Mouse (Mus musculus): ENCODE measurements around the gene Dexi. TPM values are rescaled to one million over a fixed set of nuclear protein-coding genes. Genes with fewer than 3 reads are reported as not detected.

The Dexi gene
- polyA plus RNA-seq, 1 experiment, result 28.4 TPM

- WGBS, result 52% methylated on average over 6 of the region's 6 CpGs
These were observed 34.2 kb downstream of the Dexi start for GRCm38 (mm10) chr16:10508691-10509090.

DNA sequence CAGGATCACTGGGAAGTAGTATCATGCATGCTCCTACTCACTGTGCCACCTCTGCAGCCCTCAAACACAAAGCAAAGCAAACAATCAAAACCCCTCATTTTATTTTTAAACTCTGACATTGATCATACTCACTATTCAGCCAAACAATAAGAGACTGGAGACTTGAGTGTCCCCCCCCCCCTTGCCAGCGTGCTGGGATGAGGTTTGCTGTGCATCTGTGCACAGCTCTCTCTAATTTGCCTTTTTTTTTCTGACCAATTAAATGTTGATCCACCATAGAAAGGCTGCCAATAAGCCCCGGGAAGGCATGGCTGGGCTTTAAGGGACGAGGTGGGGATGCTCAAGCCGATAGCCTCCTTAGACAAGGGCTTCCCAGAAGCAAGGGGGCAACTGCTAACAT, 35.4 kb downstream of the Dexi start:
- WGBS, result 66% methylated on average over 4 of the region's 4 CpGs
- DNase-seq (ENCODE audit: low read depth, low spot score), result no peak

More at GRCm38 (mm10) chr16:10508691-10509090, 34.2 kb downstream of the Dexi start:
- no peak for DNase-seq (ENCODE audit: low read depth, low spot score)

- 52% methylated on average over 2 of the region's 2 CpGs for WGBS
- no peak for DNase-seq (ENCODE audit: low read depth, low spot score)
These were observed 39.8 kb downstream of the Dexi start for GRCm38 (mm10) chr16:10503058-10503457.

DNA sequence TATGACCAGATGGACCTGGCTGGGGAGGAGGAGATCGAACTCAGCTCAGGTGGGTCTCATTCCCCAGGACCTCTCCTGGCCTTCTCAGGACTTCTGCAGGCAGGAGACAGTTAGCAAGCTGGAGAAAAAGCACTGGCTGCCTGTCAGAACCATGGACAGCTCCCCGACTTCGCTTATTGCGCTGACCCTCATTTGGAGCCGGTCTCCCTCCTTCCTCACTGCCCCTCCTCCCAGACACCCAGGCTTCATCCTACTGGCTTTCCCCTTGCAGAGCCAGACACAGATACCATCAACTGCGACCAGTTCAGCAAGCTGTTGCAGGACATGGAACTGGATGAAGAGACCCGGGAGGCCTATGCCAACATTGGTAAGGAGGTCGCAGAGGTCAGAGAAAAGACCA, 41.0 kb downstream of the Dexi start:
- 19% methylated on average over 8 of the region's 8 CpGs for WGBS
- DNase-seq (ENCODE audit: low read depth, low spot score), result no peak

DNA sequence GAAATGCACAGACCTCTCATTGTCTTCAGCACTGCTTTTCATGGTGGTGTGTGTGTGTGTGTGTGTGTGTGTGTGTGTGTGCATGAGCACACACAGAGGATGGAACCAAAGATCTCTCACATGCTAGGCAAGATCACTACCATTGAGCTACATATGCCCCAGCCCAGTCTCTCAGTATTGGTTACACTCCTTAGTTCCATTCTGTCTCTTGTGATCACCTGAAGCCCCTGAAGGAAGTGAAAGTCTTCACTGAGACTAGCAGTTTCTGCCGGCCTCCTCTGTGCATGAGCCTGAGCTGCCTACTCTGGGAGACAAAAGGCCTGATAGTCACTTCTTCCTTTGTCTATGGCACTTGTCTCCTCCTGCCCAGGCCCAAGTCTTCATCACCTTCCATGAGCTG, 43.7 kb downstream of the Dexi start:
- no peak for DNase-seq (ENCODE audit: low read depth, low spot score)
- 43% methylated on average over 1 of the region's 1 CpGs for WGBS

- WGBS, result 43% methylated on average over 5 of the region's 5 CpGs
- DNase-seq (ENCODE audit: low read depth, low spot score), result no peak
These were observed 44.7 kb downstream of the Dexi start for GRCm38 (mm10) chr16:10498096-10498602.

DNA sequence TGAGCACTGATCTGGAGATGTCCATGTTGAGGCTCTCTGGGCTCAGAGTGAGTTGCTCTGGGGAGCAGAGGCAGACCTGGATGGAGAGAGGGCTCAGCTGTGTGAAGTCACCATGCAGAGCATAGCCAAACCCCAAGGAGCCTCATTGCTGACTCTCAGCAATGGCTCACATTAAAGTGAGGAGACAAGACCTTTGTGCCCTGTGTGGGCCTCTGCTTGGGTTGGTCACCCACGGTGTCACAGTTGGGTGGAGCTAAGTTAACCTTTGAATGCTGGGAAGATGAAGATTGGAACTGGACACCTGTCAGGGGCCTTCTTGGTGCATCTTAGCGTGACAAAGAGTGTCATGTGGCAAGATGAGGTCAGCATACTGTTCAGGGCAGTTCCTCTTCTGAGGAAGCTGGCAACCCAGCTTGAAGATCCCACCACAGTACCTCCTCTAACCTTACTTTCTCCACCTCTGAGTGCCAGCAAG, 47.0 kb downstream of the Dexi start:
- 57% methylated on average over 2 of the region's 2 CpGs for WGBS
- no peak for DNase-seq (ENCODE audit: low read depth, low spot score)

DNA sequence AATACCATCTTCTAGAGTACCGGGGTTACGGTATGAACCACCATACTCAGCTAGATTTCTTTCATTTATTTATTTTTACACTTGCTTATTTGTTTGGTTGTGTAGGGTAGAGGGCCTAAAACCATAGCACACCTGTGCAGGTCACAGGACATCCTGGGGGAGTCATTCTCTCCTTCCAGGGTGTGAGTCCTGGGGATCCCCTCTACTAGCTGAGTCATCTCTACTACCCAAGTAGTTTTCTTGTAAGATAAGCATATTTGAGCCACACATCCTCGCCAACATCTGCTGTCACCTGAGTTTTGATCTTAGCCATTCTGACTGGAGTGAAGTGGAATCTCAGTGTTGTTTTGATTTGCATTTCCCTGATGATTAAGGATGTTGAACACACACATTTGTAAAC, 50.3 kb downstream of the Dexi start:
- no peak for DNase-seq (ENCODE audit: low read depth, low spot score)
- WGBS, result 84% methylated on average over 3 of the region's 3 CpGs

- WGBS, result 81% methylated on average over 4 of the region's 4 CpGs
- no peak for DNase-seq (ENCODE audit: low read depth, low spot score)
These were observed 51.1 kb downstream of the Dexi start for GRCm38 (mm10) chr16:10491716-10492115.

GRCm38 (mm10) chr16:10490503-10491150, 52.2 kb downstream of the Dexi start:
- WGBS, result 81% methylated on average over 18 of the region's 18 CpGs
- no peak for DNase-seq (ENCODE audit: low read depth, low spot score)

DNA sequence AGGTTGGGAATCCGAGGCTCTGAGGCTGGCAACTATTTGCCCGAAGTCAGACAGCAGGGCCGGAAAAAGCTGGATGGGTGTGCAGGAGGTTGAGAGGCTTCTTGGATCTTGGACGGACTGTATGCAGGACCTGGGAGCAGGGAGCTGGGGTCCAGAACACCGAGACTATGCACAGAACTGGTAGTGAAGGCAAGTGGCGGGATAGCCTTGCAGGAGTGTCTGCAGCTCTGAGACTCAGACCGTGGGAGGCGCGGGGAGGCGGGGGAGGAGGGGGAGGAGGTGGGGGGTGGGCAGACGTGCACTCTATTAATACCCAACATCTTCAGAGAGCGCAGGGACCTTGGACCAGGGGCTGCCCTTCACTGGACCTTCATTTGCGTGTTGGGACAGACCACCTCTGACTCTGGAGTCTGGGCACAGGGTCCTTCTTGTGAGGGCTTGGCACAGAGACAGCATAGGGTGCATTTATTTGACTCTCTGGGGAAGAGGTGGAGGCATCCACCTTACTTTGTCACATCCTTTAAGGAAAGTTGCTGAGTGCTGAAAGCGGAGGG, 52.9 kb downstream of the Dexi start:
- WGBS, result 20% methylated on average over 13 of the region's 14 CpGs
- no peak for DNase-seq (ENCODE audit: low read depth, low spot score)

GRCm38 (mm10) chr16:10489483-10489882, 53.4 kb downstream of the Dexi start:
- no peak for DNase-seq (ENCODE audit: low read depth, low spot score)
- WGBS, result 3% methylated on average over 9 of the region's 9 CpGs

DNA sequence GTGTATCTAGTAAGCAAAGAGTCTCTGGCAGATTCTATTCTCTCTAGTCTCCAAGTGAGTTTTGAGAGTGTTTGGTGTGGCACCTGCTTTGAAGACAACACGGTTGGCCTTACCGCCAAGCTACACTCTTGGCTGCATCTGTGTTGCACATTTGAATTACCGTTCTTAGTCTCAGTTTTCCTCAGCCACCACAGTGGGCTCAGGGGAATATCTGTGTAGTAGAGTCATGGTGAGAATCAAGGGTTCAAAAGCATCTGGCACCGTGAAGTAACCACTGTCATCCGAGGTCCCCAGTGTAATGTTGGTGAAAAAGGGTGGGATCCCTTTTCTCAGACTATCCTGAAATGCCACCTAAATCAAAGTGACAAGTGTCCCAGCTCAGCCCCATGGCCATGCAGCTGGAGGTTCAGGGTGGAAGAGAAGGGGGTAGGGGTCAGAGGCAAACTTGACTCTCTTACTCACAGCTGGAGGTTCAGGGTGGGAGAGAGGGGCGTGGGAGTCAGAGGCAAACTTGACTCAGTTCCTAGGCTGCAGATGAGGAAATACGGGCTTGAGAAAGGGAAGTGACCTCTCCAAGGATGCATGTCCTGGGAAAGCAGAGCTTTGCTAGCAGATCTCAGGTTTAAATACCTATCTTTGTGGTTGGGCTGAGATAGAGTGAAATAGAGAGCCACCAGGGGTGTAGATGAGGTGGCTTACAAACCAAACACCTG, 53.9 kb downstream of the Dexi start:
- DNase-seq (ENCODE audit: low read depth, low spot score), result no peak
- WGBS, result 73% methylated on average over 7 of the region's 7 CpGs

DNA sequence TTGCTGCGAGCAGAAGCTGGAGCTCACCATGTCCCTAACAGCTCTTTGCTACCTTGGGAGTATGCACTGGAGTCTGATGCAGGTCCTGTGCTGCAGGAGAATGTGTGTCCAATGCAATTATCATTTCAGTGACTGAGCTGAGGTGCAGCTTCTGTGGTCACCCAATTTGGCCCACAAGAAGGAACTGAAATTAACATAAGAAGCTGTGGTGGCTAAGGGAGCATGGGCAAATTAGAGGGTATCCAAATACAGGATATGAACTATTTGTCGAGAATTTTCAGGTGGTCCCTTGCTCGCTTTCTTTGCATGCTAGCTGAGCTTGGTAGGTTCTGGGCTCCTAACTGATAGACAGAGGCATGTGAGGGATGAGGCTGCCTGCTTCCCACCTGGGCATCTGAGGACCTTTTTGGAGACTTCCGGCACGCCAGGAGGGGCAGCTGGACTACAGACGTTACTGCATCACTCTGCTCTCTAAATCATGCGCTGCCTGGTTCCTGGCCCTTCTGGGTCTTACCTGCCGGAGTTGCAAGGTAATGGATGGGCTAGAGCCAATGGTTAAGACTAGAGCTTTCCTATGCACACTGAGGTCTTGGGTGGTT, 54.9 kb downstream of the Dexi start:
- no peak for DNase-seq (ENCODE audit: low read depth, low spot score)
- 82% methylated on average over 8 of the region's 8 CpGs for WGBS

GRCm38 (mm10) chr16:10486993-10487392, 55.9 kb downstream of the Dexi start:
- no peak for DNase-seq (ENCODE audit: low read depth, low spot score)
- WGBS, result 64% methylated on average over 3 of the region's 3 CpGs

- 62% methylated on average over 4 of the region's 4 CpGs for WGBS
- no peak for DNase-seq (ENCODE audit: low read depth, low spot score)
These were observed 60.5 kb downstream of the Dexi start for GRCm38 (mm10) chr16:10482343-10482742.

GRCm38 (mm10) chr16:10479857-10480256, 63.0 kb downstream of the Dexi start, which contains the start of gene Ciita:
Gene Ciita, plus strand, starts transcription at chr16:10480059.
- no peak for DNase-seq (ENCODE audit: low read depth, low spot score)
- WGBS, result 75% methylated on average over 5 of the region's 5 CpGs

DNA sequence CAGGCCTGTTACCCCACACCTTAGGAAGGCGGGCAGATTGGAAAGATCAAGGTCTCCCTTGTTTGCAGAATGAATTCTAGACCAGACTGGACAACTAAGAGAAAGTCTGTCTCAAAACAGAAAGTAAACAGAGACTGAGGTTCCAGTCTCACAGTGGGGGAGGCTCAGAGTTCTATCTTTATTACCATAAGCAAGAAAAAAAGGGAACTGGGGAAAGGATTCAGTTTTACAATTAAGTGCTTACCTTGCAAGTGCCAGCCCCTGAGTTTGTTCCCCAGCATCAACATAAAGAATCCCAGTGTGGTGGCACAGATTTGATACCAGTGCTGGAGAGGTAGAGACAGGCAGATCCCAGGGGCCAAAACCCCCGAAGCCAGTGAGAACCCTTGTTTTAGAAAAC, 66.9 kb downstream of the Dexi start:
- DNase-seq (ENCODE audit: low read depth, low spot score), result no peak
- 50% methylated on average over 2 of the region's 2 CpGs for WGBS

GRCm38 (mm10) chr16:10474956-10475355, 67.9 kb downstream of the Dexi start:
- no peak for DNase-seq (ENCODE audit: low read depth, low spot score)
- WGBS, result 41% methylated on average over 3 of the region's 3 CpGs

DNA sequence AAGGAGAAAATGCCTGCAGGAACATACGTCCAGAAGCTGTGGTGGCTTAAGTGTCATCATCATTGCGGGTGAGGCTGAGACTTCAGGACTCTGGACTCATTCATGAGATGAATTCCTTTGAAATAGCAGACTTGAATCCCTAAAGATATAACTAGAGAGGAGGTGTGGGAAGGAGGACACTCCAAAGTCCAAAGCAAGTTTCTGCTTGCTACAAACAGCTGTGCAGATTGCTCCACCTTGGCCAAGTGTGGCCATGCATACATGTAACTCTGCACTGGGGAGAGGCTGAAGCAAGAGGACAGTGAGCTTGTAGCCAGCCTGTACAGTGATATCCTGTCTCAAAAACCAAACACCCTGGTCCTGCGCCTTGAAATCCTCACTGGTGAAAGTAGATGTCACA, 70.9 kb downstream of the Dexi start:
- WGBS, result 64% methylated on average over 3 of the region's 3 CpGs
- DNase-seq (ENCODE audit: low read depth, low spot score), result no peak
